Mouse (Mus musculus): ENCODE results near the gene Nr4a3. TPM values are rescaled to one million over a fixed set of nuclear protein-coding genes. Genes with fewer than 3 reads are reported as not detected.
A peak's percentile ranks its signal among the peaks of the same experiment; 100 is the strongest.

Nr4a3 gene
- total and polyA plus RNA-seq, 3 experiments, result 0.17 TPM; not detected in 2

- peak within 1 kb of the TSS; percentile 97 for H3K4me3 ChIP-seq (ENCODE audit: control insufficient read depth in 1 of 2, insufficient read depth in 1 of 2, low read depth in 2 of 2, low read length in 2 of 2)
- DNase-seq (ENCODE audit: low read depth, low spot score), result peak; percentile 91
- H3K36me3 ChIP-seq (ENCODE audit: control insufficient read depth in 1 of 2, insufficient read depth in 2 of 2, low read length in 2 of 2), result peaks cover 0 to 11% of the 10 kb centered on the region in 2 experiments; a peak in 2 of 4 replicates
- no peaks in the 10 kb centered on the region for H3K9me3 ChIP-seq (replicated peaks; ENCODE audit: insufficient read depth, low read length)
- H3K27me3 ChIP-seq (ENCODE audit: control insufficient read depth in 1 of 2, insufficient read depth in 2 of 2, low read length in 2 of 2), result peaks cover 0 to 6% of the 10 kb centered on the region in 2 experiments; a peak in 2 of 4 replicates
- peaks cover 6% of the 10 kb centered on the region for H3K79me2 ChIP-seq (ENCODE audit: control insufficient read depth, insufficient read depth, low read length, poor library complexity)
- no peak for TF ChIP-seq ZKSCAN1 (IDR thresholded peaks at IDR 0.05; ENCODE audit: low read depth, low read length)
- TF ChIP-seq NRF1 (IDR thresholded peaks at IDR 0.05; ENCODE audit: insufficient read depth, low read depth, low read length, poor library complexity, severe bottlenecking), result peak; percentile 86
- no peak for TF ChIP-seq ZC3H11A (IDR thresholded peaks at IDR 0.05; ENCODE audit: low read depth, low read length)
- TF ChIP-seq GATA1 (IDR thresholded peaks at IDR 0.05; ENCODE audit: low read depth, low read length), result peak; percentile 57
- TF ChIP-seq TCF12 (IDR thresholded peaks at IDR 0.05; ENCODE audit: low read depth, low read length), result 0 out of 2 replicates have a peak, but pooled peaks have one; percentile 22
- peak; percentile 85 to 86 for TF ChIP-seq POLR2A (IDR thresholded peaks at IDR 0.05; ENCODE audit: control insufficient read depth in 1 of 2, insufficient read depth in 1 of 2, low read depth in 1 of 2, low read length in 2 of 2, poor library complexity in 1 of 2)
- peak; percentile 73 for TF ChIP-seq TBP (IDR thresholded peaks at IDR 0.05; ENCODE audit: low read depth, low read length)
- TF ChIP-seq POLR2AphosphoS2 (IDR thresholded peaks at IDR 0.05; ENCODE audit: low read length), result peak; percentile 79; the same call in 1 of the 2 replicates
- TF ChIP-seq TAL1 (IDR thresholded peaks at IDR 0.05; ENCODE audit: low read length), result peak; percentile 32
- 0 out of 2 replicates have a peak, but pooled peaks have one; percentile 18 for TF ChIP-seq MYC (IDR thresholded peaks at IDR 0.05; ENCODE audit: low read depth, low read length)
- peak; percentile 88 for TF ChIP-seq NELFE (IDR thresholded peaks at IDR 0.05; ENCODE audit: low read depth, low read length)
- no peak for TF ChIP-seq E2F4 (IDR thresholded peaks at IDR 0.05; ENCODE audit: borderline replicate concordance, low read depth, low read length)
- no peak for TF ChIP-seq MYB (IDR thresholded peaks at IDR 0.05; ENCODE audit: low read depth, low read length)
- TF ChIP-seq HCFC1 (IDR thresholded peaks at IDR 0.05; ENCODE audit: low read depth, low read length), result peak; percentile 57; the same call in 1 of the 2 replicates
- TF ChIP-seq SIN3A (IDR thresholded peaks at IDR 0.05; ENCODE audit: low read length), result peak; percentile 62
- TF ChIP-seq JUND (IDR thresholded peaks at IDR 0.05; ENCODE audit: low read depth, low read length), result no peak
- TF ChIP-seq MAFK (IDR thresholded peaks at IDR 0.05; ENCODE audit: borderline replicate concordance, low read depth, low read length), result no peak
- 0 out of 2 replicates have a peak, but pooled peaks have one; percentile 51 for TF ChIP-seq UBTF (IDR thresholded peaks at IDR 0.05; ENCODE audit: borderline replicate concordance, insufficient read depth, low read depth, low read length)
- TF ChIP-seq MXI1 (IDR thresholded peaks at IDR 0.05; ENCODE audit: low read depth, low read length), result peak; percentile 43
- TF ChIP-seq ZMIZ1 (IDR thresholded peaks at IDR 0.05; ENCODE audit: low read depth, low read length), result peak; percentile 75; the same call in 1 of the 2 replicates
- 0 out of 2 replicates have a peak, but pooled peaks have one; percentile 60 for TF ChIP-seq CHD1 (IDR thresholded peaks at IDR 0.05; ENCODE audit: low read depth, low read length)
- peak; percentile 28 for TF ChIP-seq MAX (IDR thresholded peaks at IDR 0.05; ENCODE audit: low read length)
- no peak for TF ChIP-seq BHLHE40 (IDR thresholded peaks at IDR 0.05; ENCODE audit: borderline replicate concordance, low read depth, low read length)
- 0 out of 2 replicates have a peak, but pooled peaks have one; percentile 5 for TF ChIP-seq USF1 (IDR thresholded peaks at IDR 0.05; ENCODE audit: low read depth, low read length)
- H3K9ac ChIP-seq (ENCODE audit: control insufficient read depth, low read depth, low read length, poor library complexity, severe bottlenecking), result peak within 1 kb of the TSS; percentile 94
- peaks cover 0 to 6% of the 10 kb centered on the region in 2 experiments; a peak in 1 of 4 replicates for H3K4me1 ChIP-seq (ENCODE audit: control insufficient read depth in 1 of 2, insufficient read depth in 2 of 2, low read length in 2 of 2)
- peak within 1 kb of the TSS; percentile 49 for H3K27ac ChIP-seq (ENCODE audit: control insufficient read depth, low read depth, low read length)
Measured at GRCm38 (mm10) chr4:48124773-48125469, 80.0 kb downstream of the Nr4a3 start, which contains the start of gene Stx17. Gene Stx17 (plus strand): TSS chr4:48124915.

Data from MEL (cell line).